Mouse (Mus musculus) embryonic facial prominence, embryonic 14.5 days (tissue): ENCODE results near the gene Gnao1. TPM values are rescaled to one million over a fixed set of nuclear protein-coding genes. Genes with fewer than 3 reads are reported as not detected.

Experiments
- ATAC-seq: fragments of 200-750 bp; cut with Nextera tagmentation; 2 replicates; pipeline ENCODE4 v1.8.0; 2017; ENCODE audit warnings: low read depth, moderate number of reproducible peaks, moderate TSS enrichment
- DNase-seq: peaks from one replicate; pipeline ENCODE4 v3.0.0-alpha.2; 2015; ENCODE audit warnings: low spot score
- H3K27ac ChIP-seq: fragments of 300-500 bp; sonication (generic); replicated peaks from 2 replicates; pipeline ENCODE4 v1.5.1; 2014; ENCODE audit warnings: low read depth, mild to moderate bottlenecking, low read length, moderate library complexity
- H3K27me3 ChIP-seq: fragments of 300-500 bp; sonication (generic); replicated peaks from 2 replicates; pipeline ENCODE4 v1.6.1; 2014; ENCODE audit warnings: low read length; ENCODE audit not compliant: control insufficient read depth, insufficient read depth
- H3K36me3 ChIP-seq: fragments of 300-500 bp; sonication (generic); 2 replicates; pipeline ENCODE4 v1.6.1; 2014; ENCODE audit warnings: low read length, mixed read lengths; ENCODE audit not compliant: control insufficient read depth, insufficient read depth
- H3K4me1 ChIP-seq: fragments of 300-500 bp; sonication (generic); 2 replicates; pipeline ENCODE4 v1.6.1; 2014; ENCODE audit warnings: antibody characterized with exemption, low read length; ENCODE audit not compliant: control insufficient read depth, insufficient read depth
- H3K4me2 ChIP-seq: fragments of 300-500 bp; sonication (generic); 2 replicates; pipeline ENCODE4 v1.6.1; 2014; ENCODE audit warnings: low read depth, mild to moderate bottlenecking, low read length, moderate library complexity, mixed read lengths
- H3K4me3 ChIP-seq: fragments of 300-500 bp; sonication (generic); 2 replicates; pipeline ENCODE4 v1.5.1; 2014; ENCODE audit warnings: low read depth, mild to moderate bottlenecking, low read length
- H3K9ac ChIP-seq: fragments of 300-500 bp; sonication (generic); 2 replicates; pipeline ENCODE4 v1.6.1; 2014; ENCODE audit warnings: low read depth, mild to moderate bottlenecking, low read length, moderate library complexity, mixed read lengths
- H3K9me3 ChIP-seq: fragments of 300-500 bp; sonication (generic); 2 replicates; pipeline ENCODE4 v1.6.1; 2016; ENCODE audit warnings: low read length; ENCODE audit not compliant: control insufficient read depth
- WGBS: fragments of 180-500 bp; shearing (Covaris S2); extraction: QIAGEN DNeasy Blood & Tissue Kit; methylation state at CpG from one replicate; pipeline ENCODE4 v1.1.7; 2014; 5-methylcytosine and 5-hydroxymethylcytosine counted together
- polyA plus RNA-seq: library from polyadenylated mRNA; unstranded; fragments of >200 nt; fragmentation: Nextera tagmentation; extraction: Ambion mirVana; gene quantifications from 2 replicates; pipeline ENCODE4 v1.2.1, GENCODE M21; 2014

The Gnao1 gene
- 13.8 and 14.6 TPM in 2 replicates for polyA plus RNA-seq

DNA sequence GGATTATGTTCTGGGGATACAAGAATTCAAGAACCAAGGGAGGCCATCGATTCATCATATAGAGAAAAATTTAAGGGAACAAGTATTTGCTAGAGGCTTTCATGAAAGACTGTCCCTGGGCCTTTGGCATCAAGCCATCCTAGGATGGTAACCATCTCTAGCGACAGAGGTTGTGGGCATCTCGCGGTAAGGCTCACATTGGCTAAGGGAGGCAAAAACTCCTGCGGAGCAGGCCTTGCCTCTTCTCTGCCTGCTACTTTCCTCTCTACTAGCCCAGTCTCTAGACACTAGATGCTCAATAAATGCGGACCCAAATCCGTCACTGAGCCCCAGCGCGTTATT is at the start of gene Gnao1:
Gene Gnao1 (plus strand): TSS at position 281 of the 342 bp plus-strand sequence.
- DNase-seq: no peak
- H3K27me3 ChIP-seq: peaks cover 23% of the 10 kb centered on the region
- H3K27ac ChIP-seq: peak within 1 kb of the TSS; percentile 77

DNA sequence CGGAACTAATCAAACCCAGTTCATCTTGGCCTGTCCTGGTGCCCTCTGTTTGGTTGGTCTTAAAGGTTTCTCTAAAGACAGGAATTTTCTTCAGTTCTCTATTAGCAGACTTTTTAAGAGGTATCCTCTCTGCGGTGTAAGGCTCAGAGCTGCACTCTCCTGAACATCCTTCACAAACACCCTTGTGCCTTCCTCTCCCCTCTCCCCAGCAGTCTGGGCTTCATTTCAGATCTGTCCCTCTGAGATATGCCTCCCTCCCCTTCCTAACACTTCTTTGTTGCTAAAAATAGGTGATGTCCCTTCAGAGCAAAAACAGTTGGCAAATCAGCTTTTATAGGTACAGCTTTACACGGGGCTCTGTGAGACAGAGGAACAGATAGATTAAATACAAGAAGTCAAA is 32.2 kb upstream of the Gnao1 start:
- 49% methylated on average over 3 of the region's 3 CpGs for WGBS

More for the DNA sequence above, at the start of gene Gnao1:
- Histone ChIP-seq H3K36me3 (no peaks in the 10 kb centered on the region), H3K4me3 (peak within 1 kb of the TSS; percentile 72), H3K9ac (peak within 1 kb of the TSS; percentile 80), H3K9me3 (no peaks in the 10 kb centered on the region), H3K4me1 (peaks cover 22% of the 10 kb centered on the region), H3K4me2 (peak within 1 kb of the TSS; percentile 93)
- WGBS: 11% methylated on average over 9 of the region's 9 CpGs
- ATAC-seq: no peak

DNA sequence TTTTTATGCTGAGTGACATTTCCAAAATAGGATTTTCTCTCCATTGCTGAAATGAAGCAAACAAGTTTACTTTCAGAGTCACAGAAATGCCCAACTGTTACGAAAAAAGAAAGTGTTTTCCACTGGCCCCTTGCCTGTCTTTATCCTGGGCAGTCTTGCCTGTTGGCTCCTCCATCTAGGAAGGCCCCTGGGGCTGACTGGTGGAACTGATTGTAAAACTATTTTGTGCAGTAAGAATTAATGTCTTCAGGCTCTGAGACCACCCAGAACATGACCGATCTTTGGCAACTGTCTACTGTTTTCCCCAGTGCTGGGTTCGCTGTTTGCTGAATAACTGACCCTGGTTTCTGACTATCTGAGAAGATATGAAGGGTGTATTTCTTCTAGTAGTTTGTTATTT is 540 bp upstream of the Gnao1 start:
- no peaks in the 10 kb centered on the region for H3K36me3 ChIP-seq
- no peak overlapping the region for H3K4me2 ChIP-seq
- peaks cover 22% of the 10 kb centered on the region for H3K4me1 ChIP-seq
- H3K27me3 ChIP-seq: peaks cover 23% of the 10 kb centered on the region
- ATAC-seq: no peak
- H3K9me3 ChIP-seq: no peaks in the 10 kb centered on the region
- 63% methylated on average over 3 of the region's 3 CpGs for WGBS
- H3K9ac ChIP-seq: no peak overlapping the region
- no peak overlapping the region for H3K4me3 ChIP-seq
- DNase-seq: no peak
- no peak overlapping the region for H3K27ac ChIP-seq

More for the DNA sequence above, 32.2 kb upstream of the Gnao1 start:
- DNase-seq (no peak), ATAC-seq (no peak)
- no peak overlapping the region for H3K4me2 ChIP-seq
- no peaks in the 10 kb centered on the region for H3K9me3 ChIP-seq
- no peaks in the 10 kb centered on the region for H3K27me3 ChIP-seq
- no peaks in the 10 kb centered on the region for H3K4me1 ChIP-seq
- H3K4me3 ChIP-seq: no peak overlapping the region
- no peaks in the 10 kb centered on the region for H3K36me3 ChIP-seq
- no peak overlapping the region for H3K27ac ChIP-seq
- H3K9ac ChIP-seq: no peak overlapping the region

DNA sequence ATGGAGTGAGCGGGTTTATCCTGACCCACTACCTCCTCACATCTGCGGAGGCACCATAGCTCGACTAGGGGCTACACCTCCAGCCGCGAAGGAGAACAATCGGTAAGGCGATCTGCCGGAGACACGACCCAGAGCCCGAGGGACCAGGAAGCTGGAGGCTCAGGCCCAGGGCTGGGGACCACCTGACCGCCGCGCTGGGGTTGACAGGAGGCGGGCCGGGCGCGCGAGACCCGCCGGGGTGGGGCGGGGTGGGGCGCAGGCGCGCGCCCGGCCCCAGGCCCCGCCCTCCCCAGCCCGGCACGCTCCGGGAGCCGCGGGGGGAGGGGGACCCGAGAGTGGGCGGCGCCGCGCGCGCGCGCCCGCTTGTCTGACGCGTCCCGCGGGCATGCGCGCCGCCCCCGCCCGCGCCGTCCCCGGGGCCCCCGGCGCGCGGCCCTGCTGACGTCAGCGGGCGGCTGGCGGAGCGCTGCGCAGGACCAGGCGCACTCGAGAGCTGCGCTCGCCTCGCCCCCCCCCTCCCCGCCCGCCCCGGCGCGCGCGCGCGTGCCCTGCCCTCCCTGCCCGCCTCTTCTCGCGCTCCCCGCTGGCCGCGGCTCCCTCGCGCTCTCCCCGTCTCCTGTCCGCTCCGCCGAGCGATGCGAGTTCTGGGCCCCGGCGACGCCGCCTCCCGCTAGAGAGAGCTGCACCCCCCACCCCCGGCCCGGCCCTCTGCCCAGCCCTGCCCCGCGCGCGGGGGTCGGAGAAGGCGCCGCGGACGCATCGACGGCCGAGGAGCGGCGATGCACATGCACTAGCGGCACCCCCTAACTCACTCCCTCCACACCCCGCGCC is 477 bp downstream of the Gnao1 start:
- peaks cover 23% of the 10 kb centered on the region for H3K27me3 ChIP-seq
- peak overlapping the region; percentile 93 for H3K4me2 ChIP-seq
- DNase-seq (peak; percentile 92), ATAC-seq (peak; percentile 90)
- peak overlapping the region; percentile 80 for H3K9ac ChIP-seq
- peak overlapping the region; percentile 77 for H3K27ac ChIP-seq
- H3K9me3 ChIP-seq: no peaks in the 10 kb centered on the region
- H3K36me3 ChIP-seq: no peaks in the 10 kb centered on the region
- 1% methylated on average over 19 of the region's 116 CpGs for WGBS
- H3K4me3 ChIP-seq: peak overlapping the region; percentile 72
- peaks cover 22% of the 10 kb centered on the region for H3K4me1 ChIP-seq

DNA sequence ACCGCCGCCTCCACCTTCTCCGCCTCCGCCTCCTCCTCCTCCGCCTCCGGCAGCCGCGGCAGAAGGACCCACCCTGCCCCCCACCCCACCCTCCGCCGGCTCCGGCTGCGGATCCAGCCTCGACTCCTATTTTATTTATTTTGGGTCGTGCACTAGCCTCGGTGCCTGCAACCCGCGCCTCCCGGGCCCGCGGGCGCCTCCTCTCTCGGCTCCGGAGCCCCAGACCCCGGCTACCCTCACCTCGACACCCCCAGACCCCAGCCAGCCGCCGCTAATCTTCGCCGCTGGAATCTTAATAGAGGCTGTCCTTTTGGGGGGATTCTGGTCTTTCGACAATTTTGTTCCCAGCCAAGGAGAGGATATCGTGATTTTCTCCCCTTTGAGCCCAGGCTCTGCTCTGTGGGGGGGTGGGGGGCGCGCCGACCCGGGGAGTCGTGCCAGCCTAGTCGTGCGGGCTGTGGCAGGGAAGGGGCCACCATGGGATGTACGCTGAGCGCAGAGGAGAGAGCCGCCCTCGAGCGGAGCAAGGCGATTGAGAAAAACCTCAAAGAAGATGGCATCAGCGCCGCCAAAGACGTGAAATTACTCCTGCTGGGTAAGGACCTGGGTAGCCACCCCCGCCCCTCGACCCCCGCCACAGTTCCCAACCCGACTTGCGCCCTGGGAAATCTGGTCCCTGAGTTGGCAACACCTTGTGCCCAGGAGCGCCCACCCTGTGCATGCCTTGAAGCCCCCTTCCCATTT is 1.3 kb downstream of the Gnao1 start:
- no peak for DNase-seq
- H3K9ac ChIP-seq: peak overlapping the region; percentile 80
- H3K27me3 ChIP-seq: peaks cover 23% of the 10 kb centered on the region

DNA sequence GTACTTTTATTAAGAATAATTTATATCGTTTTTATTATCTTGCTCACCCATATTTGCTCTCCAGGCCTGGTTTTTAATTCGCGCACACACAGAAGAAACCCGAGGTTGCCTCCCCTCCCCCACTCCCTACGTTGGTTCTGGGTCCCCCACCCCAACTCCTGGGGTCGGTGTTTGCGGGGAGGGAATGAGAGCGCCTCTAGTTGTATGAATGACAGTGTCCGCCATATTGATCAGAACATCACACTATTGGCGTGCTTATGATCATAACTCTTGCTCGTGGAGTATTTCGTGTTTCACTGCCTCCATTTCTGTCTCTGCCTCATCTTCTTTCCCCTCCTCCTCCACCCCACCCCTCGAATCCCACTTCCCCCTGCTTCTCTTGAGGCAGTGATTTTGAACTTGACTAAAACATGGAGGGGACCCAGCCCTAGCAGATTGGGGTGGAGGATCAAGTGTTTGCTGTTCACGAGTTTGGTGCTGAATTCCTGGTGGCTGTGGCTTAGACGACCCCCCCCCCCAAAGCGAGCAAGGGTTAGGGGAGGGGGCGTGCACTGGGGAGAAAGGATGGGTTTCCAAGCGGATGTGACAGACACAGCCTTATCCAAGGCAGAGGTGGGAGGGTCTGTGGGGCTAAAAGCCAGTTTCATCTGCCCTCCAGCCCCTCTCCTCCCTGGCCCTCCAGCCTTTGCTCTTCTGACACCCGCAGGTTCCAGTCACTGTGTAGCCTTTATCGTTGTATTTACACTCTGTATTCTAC is 2.1 kb downstream of the Gnao1 start:
- Histone ChIP-seq H3K4me3 (peak overlapping the region; percentile 72), H3K9me3 (no peaks in the 10 kb centered on the region), H3K9ac (peak overlapping the region; percentile 20; the same call in 1 of the 2 replicates), H3K4me1 (peaks cover 22% of the 10 kb centered on the region), H3K27ac (no peak overlapping the region), H3K36me3 (no peaks in the 10 kb centered on the region), H3K4me2 (peak overlapping the region; percentile 93), H3K27me3 (peaks cover 23% of the 10 kb centered on the region)
- ATAC-seq (no peak), DNase-seq (no peak)
- 13% methylated on average over 20 of the region's 20 CpGs for WGBS

More for the DNA sequence above, 1.3 kb downstream of the Gnao1 start:
- Histone ChIP-seq H3K27ac (peak overlapping the region; percentile 77), H3K4me3 (peak overlapping the region; percentile 72), H3K36me3 (no peaks in the 10 kb centered on the region), H3K4me1 (peaks cover 22% of the 10 kb centered on the region), H3K4me2 (peak overlapping the region; percentile 93), H3K9me3 (no peaks in the 10 kb centered on the region)
- under 1% methylated on average over 21 of the region's 53 CpGs for WGBS
- ATAC-seq: no peak

DNA sequence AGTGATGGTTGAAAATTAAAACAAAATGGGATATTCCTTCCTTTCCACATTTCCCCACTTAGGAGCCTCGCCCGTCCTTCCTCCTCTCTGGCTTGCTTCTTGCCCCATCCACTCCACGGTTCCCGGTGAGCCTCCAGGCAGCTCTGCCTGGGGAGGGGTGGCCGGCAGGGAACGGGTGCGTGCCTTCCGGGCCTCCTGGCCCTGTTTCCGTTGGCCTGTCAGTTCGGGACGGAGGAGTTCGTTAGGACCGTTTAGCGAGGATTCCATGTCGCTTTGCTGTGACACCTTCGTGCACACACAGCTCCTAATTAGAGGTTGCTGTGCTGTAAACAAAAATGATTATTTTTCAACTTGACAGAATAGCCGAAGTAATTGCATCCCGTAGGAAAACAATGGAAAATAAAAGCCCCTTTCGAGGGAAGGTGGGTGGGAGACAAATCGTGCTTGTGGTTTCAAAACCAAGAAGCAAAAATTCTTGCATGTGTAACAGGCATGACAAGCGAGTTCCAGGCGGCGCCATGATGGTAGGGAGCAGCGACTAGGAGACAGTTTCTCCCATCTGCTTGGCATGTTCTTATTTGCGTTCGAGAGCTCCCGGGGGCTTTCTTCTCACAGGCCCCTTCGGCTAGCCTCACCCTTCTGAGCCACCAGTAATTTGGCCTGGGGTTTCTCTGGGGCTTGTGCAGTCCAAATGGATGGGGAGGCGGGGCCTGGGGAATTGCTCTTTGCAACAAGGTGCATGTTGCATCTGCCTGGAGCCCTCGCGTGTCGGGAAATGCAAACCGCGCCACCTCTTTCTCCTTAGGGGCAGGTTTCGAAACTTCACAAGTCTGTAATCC is 3.0 kb downstream of the Gnao1 start:
- H3K4me1 ChIP-seq: peaks cover 22% of the 10 kb centered on the region
- H3K27me3 ChIP-seq: peaks cover 18% of the 10 kb centered on the region
- peak overlapping the region; percentile 72 for H3K4me3 ChIP-seq
- peak overlapping the region; percentile 28; the same call in 1 of the 2 replicates for H3K9ac ChIP-seq
- H3K9me3 ChIP-seq: no peaks in the 10 kb centered on the region
- ATAC-seq (peak; percentile 7), DNase-seq (no peak)
- no peak overlapping the region for H3K27ac ChIP-seq
- WGBS: 8% methylated on average over 35 of the region's 35 CpGs
- peak overlapping the region; percentile 93 for H3K4me2 ChIP-seq
- H3K36me3 ChIP-seq: no peaks in the 10 kb centered on the region
